Mouse (Mus musculus): Measurements from ENCODE around the gene Arel1.

- TF ChIP-seq CTCF (IDR thresholded peaks at IDR 0.05; ENCODE audit: control insufficient read depth, insufficient read depth, insufficient read length) = no peak
- no peak for TF ChIP-seq MAX (IDR thresholded peaks at IDR 0.05)
- TF ChIP-seq CEBPB (IDR thresholded peaks at IDR 0.05; ENCODE audit: low read depth) = no peak
- no peak for TF ChIP-seq MYOG (IDR thresholded peaks at IDR 0.05; ENCODE audit: control insufficient read depth, extremely low read depth, insufficient read length)
Observed at GRCm38 (mm10) chr12:84944813-84945553, 25.7 kb downstream of the Arel1 start.

All from C2C12 (cell line).